Mouse (Mus musculus) B cell, adult 62 days (primary cell): ENCODE results near the gene Olfr1441. TPM values are rescaled to one million over a fixed set of nuclear protein-coding genes. Genes with fewer than 3 reads are reported as not detected.

Source experiments
- total RNA-seq: library from RNA; stranded (reverse); gene quantifications from 4 replicates; pipeline ENCODE4 v1.2.4, GENCODE M21; 2023

The Olfr1441 gene
- not detected in 4 replicates for total RNA-seq

DNA sequence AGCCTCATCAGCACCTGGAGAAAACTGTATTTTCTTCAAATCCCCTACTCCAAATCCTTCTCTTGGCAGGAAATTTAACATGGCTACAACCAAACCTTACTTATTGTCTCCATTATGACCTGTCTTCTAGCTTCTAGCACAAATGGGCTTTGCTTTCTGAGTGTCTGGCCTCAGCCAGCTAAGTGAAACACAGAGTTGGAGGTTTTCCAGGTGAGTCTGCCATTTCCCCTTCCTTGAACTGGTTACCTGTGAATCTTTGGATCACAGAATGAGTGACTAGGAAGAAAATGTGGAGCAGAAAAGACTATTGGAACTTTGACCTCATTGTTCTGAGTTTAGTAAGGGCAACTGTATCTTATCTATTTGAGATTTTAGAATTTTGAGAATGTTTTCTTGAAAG is at the start of gene Olfr1441:
TSS of gene Olfr1441 (plus strand) at position 73 of the 400 bp plus-strand sequence.

DNA sequence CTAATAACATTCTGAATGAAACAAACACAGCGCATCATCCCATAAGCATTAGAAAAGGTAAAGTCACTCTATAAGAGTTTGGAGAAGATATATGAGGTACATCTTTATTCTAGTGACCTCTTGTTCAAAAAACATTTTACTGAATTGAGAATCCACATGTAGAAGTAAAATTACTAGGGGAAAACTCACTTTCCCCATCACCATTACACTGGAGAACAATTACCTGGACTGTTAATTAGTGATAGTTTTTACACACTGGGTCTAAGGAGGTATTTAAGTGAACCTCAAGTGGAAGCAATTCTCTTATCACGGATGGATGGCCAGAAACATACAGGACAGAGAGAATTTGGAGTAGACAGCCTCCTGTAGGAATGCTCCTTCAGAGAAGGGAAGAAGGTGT is 30.3 kb upstream of the Olfr1441 start, which contains the start of gene Olfr1440:
TSS of gene Olfr1440 (plus strand) at position 301 of the 400 bp plus-strand sequence.

DNA sequence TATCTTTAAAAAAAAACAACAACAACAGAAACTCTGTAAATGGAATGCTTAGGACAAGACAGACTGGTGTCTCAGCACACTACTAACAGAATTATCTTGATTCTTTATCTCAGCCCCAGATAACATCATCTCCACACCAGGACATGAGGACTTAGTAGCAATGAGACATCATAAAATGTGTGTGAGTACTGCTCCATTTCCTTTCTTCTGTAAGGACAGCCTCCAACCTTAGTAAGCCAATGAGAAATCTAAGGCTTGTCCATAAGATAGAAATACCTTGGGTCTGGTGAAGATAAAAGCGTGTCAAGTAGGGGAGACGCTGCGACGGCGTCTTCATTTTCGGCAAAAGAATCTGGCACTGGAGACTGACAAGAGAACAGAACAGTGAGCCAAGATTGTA is 10.4 kb downstream of the Olfr1441 start, which contains the start of gene Pfpl:
TSS of gene Pfpl (plus strand) at position 301 of the 400 bp plus-strand sequence.

DNA sequence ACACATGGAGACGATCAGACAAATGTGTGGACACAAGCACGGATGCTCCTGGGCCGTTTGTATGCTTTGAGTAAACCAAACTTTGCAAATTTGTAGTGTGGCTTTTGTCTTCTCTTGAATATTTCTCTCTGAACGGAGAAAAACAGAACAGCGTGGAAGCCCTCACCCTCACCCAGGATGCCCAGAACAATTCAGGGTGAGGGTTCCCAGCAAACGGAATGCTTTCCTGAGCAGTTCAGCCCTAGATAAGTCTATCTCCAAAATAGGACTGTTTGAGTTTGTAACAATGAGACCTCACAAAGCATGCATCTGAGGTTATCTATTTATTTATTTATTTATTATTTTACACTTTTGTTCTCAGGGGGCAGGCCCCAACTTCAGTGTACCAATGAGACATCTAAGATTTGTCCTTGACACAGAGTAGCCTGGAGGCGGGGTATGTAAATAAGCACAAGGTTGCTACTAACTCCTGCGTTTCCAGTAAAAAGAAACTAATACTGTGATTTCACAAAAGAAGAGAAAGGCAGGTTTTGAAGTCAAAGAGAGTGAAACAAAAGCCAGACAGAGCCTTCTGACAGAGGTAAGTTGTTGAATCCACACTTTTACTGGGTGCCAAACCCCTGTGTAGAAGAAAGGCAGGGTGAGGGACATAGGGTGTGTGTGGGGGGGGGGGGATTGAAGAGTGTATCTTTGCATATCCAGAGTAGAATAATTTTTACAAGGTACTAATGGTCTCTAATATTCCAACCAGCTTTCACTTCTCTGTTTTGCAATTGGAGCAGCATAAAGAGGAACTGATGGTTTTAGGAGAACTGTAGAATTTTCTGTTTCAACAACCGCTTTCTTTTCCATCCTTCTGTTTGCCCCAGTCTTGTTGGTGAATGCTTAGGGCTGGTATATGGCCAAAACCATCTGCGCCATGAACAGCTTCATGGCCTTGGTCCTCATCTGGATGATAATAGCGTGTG is 43.3 kb downstream of the Olfr1441 start, which contains the start of gene Mpeg1:
TSS of gene Mpeg1 (plus strand) at position 498 of the 968 bp plus-strand sequence.

Other genes starting within 250 kb of the Olfr1441 start
- not detected in 4 replicates for gene Olfr1555-ps1, start 247.3 kb upstream of the Olfr1441 start, total RNA-seq
- gene Olfr1431, start 216.8 kb upstream of the Olfr1441 start, total RNA-seq: not detected in 4 replicates
- not detected in 4 replicates for gene Olfr1432, start 184.8 kb upstream of the Olfr1441 start, total RNA-seq
- gene Olfr262, start 175.8 kb upstream of the Olfr1441 start, total RNA-seq: not detected in 4 replicates
- not detected in 4 replicates for gene Olfr235, start 156.4 kb upstream of the Olfr1441 start, total RNA-seq
- not detected in 4 replicates for gene Olfr1434, start 137.6 kb upstream of the Olfr1441 start, total RNA-seq
- gene Olfr1436, start 118.3 kb upstream of the Olfr1441 start, total RNA-seq: not detected in 4 replicates
- not detected in 4 replicates for gene Olfr1437, start 92.3 kb upstream of the Olfr1441 start, total RNA-seq
- gene Olfr1438-ps1, start 81.5 kb upstream of the Olfr1441 start, total RNA-seq: not detected in 4 replicates
- gene Olfr1440, start 30.2 kb upstream of the Olfr1441 start, total RNA-seq: not detected in 4 replicates
- not detected in 4 replicates for gene Pfpl, start 10.5 kb downstream of the Olfr1441 start, total RNA-seq
- 30.5 to 39.8 TPM (median 35.5 TPM) in 4 replicates for gene Mpeg1, start 43.3 kb downstream of the Olfr1441 start, total RNA-seq
- gene Dtx4, start 84.0 kb downstream of the Olfr1441 start, total RNA-seq: 7.6 to 8.7 TPM (median 8.2 TPM) in 4 replicates
- 119 to 133 TPM (median 130 TPM) in 4 replicates for gene Fam111a, start 128.3 kb downstream of the Olfr1441 start, total RNA-seq
- gene Gm4952, start 182.5 kb downstream of the Olfr1441 start, total RNA-seq: 0.25 TPM in 1 of 4 replicates, not detected in the others
- gene Glyat, start 215.9 kb downstream of the Olfr1441 start, total RNA-seq: not detected in 4 replicates